9 mouse cellular contexts compared by ENCODE assay signal in the genomic region with DNA sequence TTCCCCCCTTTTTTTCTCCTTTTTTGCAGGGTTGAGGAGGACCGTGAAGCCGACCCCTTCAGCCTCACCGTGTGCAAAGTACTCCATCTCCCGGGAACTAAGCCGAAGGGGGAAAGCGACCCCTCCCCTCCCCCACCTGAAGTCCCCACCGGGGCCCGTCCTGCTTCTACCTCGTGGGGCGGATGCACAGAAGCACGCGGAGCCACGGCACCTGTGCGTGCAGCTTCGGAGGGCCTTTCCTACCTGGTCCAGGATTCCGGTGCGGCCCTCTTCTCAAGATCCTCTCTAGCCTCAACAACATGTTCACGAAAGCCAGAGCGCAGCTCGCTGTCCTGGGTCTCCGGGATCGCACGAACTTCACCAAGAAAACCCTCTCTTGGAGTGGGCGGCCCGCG. TPM values are rescaled to one million over a fixed set of nuclear protein-coding genes. Genes with fewer than 3 reads are reported as not detected.
DNase-seq lines count a peak whose midpoint lies in the region; ATAC-seq and TF ChIP-seq lines count a peak whose summit lies in the region.
"Had no signal": no experiment of that assay in that cellular context is flagged by ENCODE, and none has a peak within 500 bp of the region (broad histone marks: within the 10 kb centered on the region; RNA-seq: fewer than 3 reads in every experiment).

No protein-coding gene starts in this region.

- TF ChIP-seq POLR2A in MEL (IDR thresholded peaks at IDR 0.05; ENCODE audit: control insufficient read depth in 1 of 2, insufficient read depth in 1 of 2, low read depth in 1 of 2, low read length in 2 of 2, poor library complexity in 1 of 2): no peak; a peak in 1 of 4 replicates

- ATAC-seq in heart, embryonic 16.5 days (replicated peaks; ENCODE audit: extremely low read depth, insufficient read depth, low FRiP score): no peak

- no peak overlapping the region for H3K27ac ChIP-seq in heart, embryonic 10.5 days
- H3K27ac ChIP-seq in MEL (ENCODE audit: control insufficient read depth, low read depth, low read length) (peak overlapping the region; percentile 74), macrophage (no peak overlapping the region)
- H3K27ac ChIP-seq in heart, embryonic 16.5 days (ENCODE audit: low read length): no peak overlapping the region

- no peak for DNase-seq in heart, embryonic 10.5 days (ENCODE audit: low spot score)
- DNase-seq in heart, postnatal 4 days: no peak
- DNase-seq in MEL (ENCODE audit: low read depth, low spot score) (no peak), MN1 (ENCODE audit: low spot score) (no peak)
- DNase-seq in left cerebral cortex, adult 18-20 months (ENCODE audit: low spot score in 2 of 2): no peak
- no peak for DNase-seq in retina, embryonic 14.5 days (ENCODE audit: low spot score)

- peak overlapping the region; percentile 92 for H3K9ac ChIP-seq in MEL (ENCODE audit: control insufficient read depth, low read depth, low read length, poor library complexity, severe bottlenecking)
- peak overlapping the region; percentile 54; the same call in 1 of the 2 replicates for H3K9ac ChIP-seq in heart, embryonic 16.5 days (ENCODE audit: low read length)

- H3K36me3 ChIP-seq in heart, embryonic 10.5 days: no peaks in the 10 kb centered on the region
- H3K36me3 ChIP-seq in MEL (ENCODE audit: control insufficient read depth in 1 of 2, insufficient read depth in 2 of 2, low read length in 2 of 2): peaks cover 14 to 53% of the 10 kb centered on the region in 2 experiments
- no peaks in the 10 kb centered on the region for H3K36me3 ChIP-seq in heart, embryonic 16.5 days (ENCODE audit: control insufficient read depth, insufficient read depth)
- no peaks in the 10 kb centered on the region for H3K36me3 ChIP-seq in macrophage (ENCODE audit: inconsistent target)

- no peak for TF ChIP-seq CTCF in MEL (IDR thresholded peaks at IDR 0.05 in 2 of 3, conservative IDR thresholded peaks at IDR 0.05 in 1 of 3; ENCODE audit: control insufficient read depth in 1 of 3, insufficient read depth in 1 of 3, low read depth in 2 of 3, low read length in 3 of 3, poor library complexity in 1 of 3, severe bottlenecking in 1 of 3)

- H3K4me2 ChIP-seq in heart, embryonic 16.5 days (ENCODE audit: low read depth, low read length): peak overlapping the region; percentile 88

- H3K9me3 ChIP-seq in heart, embryonic 10.5 days: no peaks in the 10 kb centered on the region
- no peaks in the 10 kb centered on the region for H3K9me3 ChIP-seq in MEL (replicated peaks; ENCODE audit: insufficient read depth, low read length)
- H3K9me3 ChIP-seq in heart, embryonic 16.5 days (replicated peaks; ENCODE audit: control insufficient read depth, low read length): no peaks in the 10 kb centered on the region

- WGBS in heart, embryonic 10.5 days: under 1% methylated on average over 26 of the region's 26 CpGs
- 1% methylated on average over 26 of the region's 26 CpGs for WGBS in heart, embryonic 16.5 days
- 11% methylated on average over 26 of the region's 26 CpGs for WGBS in macrophage (ENCODE audit: missing documents)

- TF ChIP-seq EP300 in MEL (IDR thresholded peaks at IDR 0.05; ENCODE audit: low read depth in 1 of 2, low read length in 2 of 2): no peak; a peak in 1 of 4 replicates

- H3K79me2 ChIP-seq in MEL (ENCODE audit: control insufficient read depth, insufficient read depth, low read length, poor library complexity) (peaks cover 69% of the 10 kb centered on the region), macrophage (ENCODE audit: inconsistent target) (no peaks in the 10 kb centered on the region)

- H3K4me3 ChIP-seq in heart, embryonic 10.5 days: peak overlapping the region; percentile 72
- H3K4me3 ChIP-seq in MEL (ENCODE audit: control insufficient read depth in 1 of 2, insufficient read depth in 1 of 2, low read depth in 2 of 2, low read length in 2 of 2) (peak overlapping the region; percentile 89 to 90), macrophage (ENCODE audit: inconsistent target) (peak overlapping the region; percentile 12; the same call in 1 of the 2 replicates)
- peak overlapping the region; percentile 71 for H3K4me3 ChIP-seq in heart, embryonic 16.5 days (ENCODE audit: low read length)

- H3K27me3 ChIP-seq in heart, embryonic 10.5 days (ENCODE audit: insufficient read depth, poor library complexity, severe bottlenecking): peaks cover 97% of the 10 kb centered on the region
- H3K27me3 ChIP-seq in MEL (ENCODE audit: control insufficient read depth in 1 of 2, insufficient read depth in 2 of 2, low read length in 2 of 2): no peaks in the 10 kb centered on the region
- H3K27me3 ChIP-seq in heart, embryonic 16.5 days (ENCODE audit: control insufficient read depth, insufficient read depth, low read length): peaks cover 75% of the 10 kb centered on the region

- TF ChIP-seq RAD21 in MEL (IDR thresholded peaks at IDR 0.05; ENCODE audit: low read depth, low read length): no peak

- H3K4me1 ChIP-seq in heart, embryonic 10.5 days: peaks cover 8% of the 10 kb centered on the region; the same call in 1 of the 2 replicates
- peaks cover 9 to 19% of the 10 kb centered on the region in 2 experiments for H3K4me1 ChIP-seq in MEL (ENCODE audit: control insufficient read depth in 1 of 2, insufficient read depth in 2 of 2, low read length in 2 of 2)
- H3K4me1 ChIP-seq in heart, embryonic 16.5 days (ENCODE audit: control insufficient read depth, insufficient read depth, low read length): peaks cover 9% of the 10 kb centered on the region; the same call in 1 of the 2 replicates

TF ChIP-seq in MEL, 35 proteins besides CTCF, POLR2A, EP300 and RAD21:
- TF ChIP-seq SIN3A (IDR thresholded peaks at IDR 0.05; ENCODE audit: low read length): peak; percentile 46; the same call in 1 of the 2 replicates
- 0 out of 2 replicates have a peak, but pooled peaks have one; percentile 5 for TF ChIP-seq MAZ (IDR thresholded peaks at IDR 0.05; ENCODE audit: low read depth, low read length)
- TF ChIP-seq MYC (IDR thresholded peaks at IDR 0.05; ENCODE audit: low read depth, low read length): peak; percentile 72; the same call in 1 of the 2 replicates
- 0 out of 2 replicates have a peak, but pooled peaks have one; percentile 8 for TF ChIP-seq TBP (IDR thresholded peaks at IDR 0.05; ENCODE audit: low read depth, low read length)
- TF ChIP-seq CHD2 (IDR thresholded peaks at IDR 0.05; ENCODE audit: low read length): peak; percentile 19; the same call in 1 of the 2 replicates
- no peak for TF ChIP-seq ZC3H11A (IDR thresholded peaks at IDR 0.05; ENCODE audit: low read depth, low read length)

RNA-seq across cellular contexts. Expression of gene Cdkn2a, which starts 0.4 kb away (rescaled TPM):
- polyA plus RNA-seq in heart, embryonic 10.5 days (2016; fragmentation: Nextera tagmentation; extraction: Ambion mirVana): not detected in 2 replicates
- total RNA-seq in heart, postnatal 4 days (2021): under 1 TPM in 1 of 2 experiments, not detected in 1; 0.41 TPM
- total RNA-seq in MEL (2012; rRNA removed): 163 and 196 TPM in 2 replicates
- polyA plus RNA-seq in MEL (2012; ENCODE audit: insufficient read depth in 1 of 2, insufficient read length in 2 of 2, low read depth in 1 of 2, low replicate concordance in 2 of 2, missing spikeins in 1 of 2) (100 to 1,000 TPM in 1 of 2 experiments, not detected in 1; 355 TPM), macrophage (2018) (0.24 to 1.5 TPM (median 0.41 TPM) in 3 replicates)
- polyA plus RNA-seq in heart, embryonic 16.5 days (2015; fragmentation: Nextera tagmentation; extraction: Ambion mirVana): not detected in 2 replicates
- 1 to 10 TPM in 1 of 26 experiments, not detected in 25; 6.9 TPM for total RNA-seq in macrophage (2018; cell fraction: chromatin; rRNA removed)
- 1 to 10 TPM in 2 of 26 experiments, under 1 TPM in 20, not detected in 4; 0.19 to 1.4 (median 0.36) TPM for total RNA-seq in macrophage (2018; cell fraction: cytosol; rRNA removed)
- not detected for total RNA-seq in macrophage (2018; cell fraction: nucleus; rRNA removed)
- total RNA-seq in left cerebral cortex, adult 18-20 months (2021): 1 to 10 TPM in 1 of 2 experiments, not detected in 1; 1.2 TPM

RNA-seq across cellular contexts. Expression of gene Cdkn2b, which starts 16.8 kb away (rescaled TPM):
- 1.5 and 1.9 TPM in 2 replicates for polyA plus RNA-seq in heart, embryonic 10.5 days (2016; fragmentation: Nextera tagmentation; extraction: Ambion mirVana)
- total RNA-seq in heart, postnatal 4 days (2021): 1 to 10 TPM in 1 of 2 experiments, under 1 TPM in 1; 0.91 to 1.9 TPM
- 2.5 and 3.2 TPM in 2 replicates for total RNA-seq in MEL (2012; rRNA removed)
- polyA plus RNA-seq in MEL (2012; ENCODE audit: insufficient read depth in 1 of 2, insufficient read length in 2 of 2, low read depth in 1 of 2, low replicate concordance in 2 of 2, missing spikeins in 1 of 2) (1 to 10 TPM in 1 of 2 experiments, not detected in 1; 1.9 TPM), macrophage (2018) (0.37 to 1.4 TPM (median 0.42 TPM) in 3 replicates)
- 1.6 and 1.7 TPM in 2 replicates for polyA plus RNA-seq in heart, embryonic 16.5 days (2015; fragmentation: Nextera tagmentation; extraction: Ambion mirVana)
- 1 to 10 TPM in 2 of 26 experiments, under 1 TPM in 3, not detected in 21; 0.50 to 6.3 (median 0.58) TPM for total RNA-seq in macrophage (2018; cell fraction: chromatin; rRNA removed)
- 1 to 10 TPM in 3 of 26 experiments, under 1 TPM in 23; 0.14 to 2.7 (median 0.53) TPM for total RNA-seq in macrophage (2018; cell fraction: cytosol; rRNA removed)
- 1 to 10 TPM in 3 of 26 experiments, under 1 TPM in 7, not detected in 16; 0.42 to 2.6 (median 0.56) TPM for total RNA-seq in macrophage (2018; cell fraction: nucleus; rRNA removed)
- total RNA-seq in left cerebral cortex, adult 18-20 months (2021): 1 to 10 TPM; 1.2 to 1.6 TPM
- polyA plus RNA-seq: erythroblast, embryonic 14.5 days had no signal

Comparison
In these comparisons a context has a peak if more than half of its experiments do, and no peak if none do; other contexts are left out.
1. H3K4me3 ChIP-seq: peak in every context shown above with its lines; median percentile 90 in MEL; 72 in heart, embryonic 10.5 days; 71 in heart, embryonic 16.5 days; 12 in macrophage.